ENCODE assay signal across 8 mouse cellular contexts in the genomic region with DNA sequence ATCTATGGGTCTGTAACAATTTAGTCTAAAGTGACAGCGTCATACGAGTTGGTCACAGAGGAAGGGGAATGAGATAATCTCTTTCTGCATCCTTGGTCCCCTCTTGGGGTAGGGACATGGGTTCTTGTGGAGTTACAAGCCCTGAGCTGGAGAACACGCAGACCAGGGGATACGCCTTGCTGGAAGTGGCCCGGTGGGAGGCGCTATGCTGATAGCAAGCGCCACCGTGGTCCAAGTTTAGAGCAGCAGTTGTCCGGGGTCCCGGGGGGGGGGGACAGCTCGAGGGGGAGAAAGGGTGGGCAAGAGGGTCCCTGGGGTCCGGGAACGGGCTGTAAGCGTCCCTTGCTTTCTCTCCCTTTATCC. TPM values are rescaled to one million over a fixed set of nuclear protein-coding genes. Genes with fewer than 3 reads are reported as not detected.
DNase-seq lines count a peak whose midpoint lies in the region; ATAC-seq and TF ChIP-seq lines count a peak whose summit lies in the region.

No protein-coding gene starts in this region.

- CTCF ChIA-PET in Patski (lab: Charles Lee), result interaction anchor here (1.0 to 1.2 kb wide), 5 partner anchors 14 to 68 kb away, joined by 3 to 5 read pairs (median 3); no protein-coding TSS in a partner anchor

- no peak for TF ChIP-seq POLR2A in liver, adult 2 months (IDR thresholded peaks at IDR 0.05; ENCODE audit: extremely low read depth, insufficient read depth, low read length)

- H3K9me3 ChIP-seq in embryonic facial prominence, embryonic 15.5 days (replicated peaks), result no peaks in the 10 kb centered on the region
- no peaks in the 10 kb centered on the region for H3K9me3 ChIP-seq in hindbrain, embryonic 13.5 days
- no peaks in the 10 kb centered on the region for H3K9me3 ChIP-seq in neural tube, embryonic 12.5 days

- TF ChIP-seq CTCF in Patski (IDR thresholded peaks at IDR 0.05), result no peak
- TF ChIP-seq CTCF in liver, adult 2 months (IDR thresholded peaks at IDR 0.05; ENCODE audit: low read depth, low read length), result peak; percentile 28; the same call in 1 of the 2 replicates

- no peak for DNase-seq in frontal cortex, postnatal 10 days (ENCODE audit: low spot score in 2 of 2)
- DNase-seq in Patski (ENCODE audit: low read depth, low spot score), result no peak
- DNase-seq in liver, adult 2 months (ENCODE audit: extremely low read depth, low read depth, low spot score), result no peak
- DNase-seq in c-Kit-positive CD71-positive TER-119-positive erythroid progenitor cells, embryonic 14.5 days (ENCODE audit: low spot score), result no peak

- in situ Hi-C loops in Patski (cut with MboI; ENCODE audit: low pct_unique_long_range_greater_than_20kb), result loop anchor here (5.0 kb wide), 1 partner anchor 60 kb away; no protein-coding TSS in a partner anchor

- H3K79me2 ChIP-seq in liver, adult 2 months (ENCODE audit: control insufficient read depth, insufficient read depth, low read length), result no peaks in the 10 kb centered on the region

- peak overlapping the region; percentile 80 for H3K9ac ChIP-seq in embryonic facial prominence, embryonic 15.5 days
- H3K9ac ChIP-seq in hindbrain, embryonic 13.5 days, result peak overlapping the region; percentile 86
- peak overlapping the region; percentile 72; the same call in 1 of the 2 replicates for H3K9ac ChIP-seq in liver, adult 2 months (ENCODE audit: low read depth, low read length)
- peak overlapping the region; percentile 90 for H3K9ac ChIP-seq in neural tube, embryonic 12.5 days

- peak overlapping the region; percentile 92 for H3K27ac ChIP-seq in embryonic facial prominence, embryonic 15.5 days (replicated peaks)
- H3K27ac ChIP-seq in hindbrain, embryonic 13.5 days, result peak overlapping the region; percentile 91
- no peak overlapping the region for H3K27ac ChIP-seq in liver, adult 2 months (replicated peaks; ENCODE audit: insufficient read depth, low read depth, low read length)
- peak overlapping the region; percentile 88 for H3K27ac ChIP-seq in neural tube, embryonic 12.5 days

- peak overlapping the region; percentile 81 for H3K4me3 ChIP-seq in embryonic facial prominence, embryonic 15.5 days (replicated peaks)
- H3K4me3 ChIP-seq in hindbrain, embryonic 13.5 days, result peak overlapping the region; percentile 81
- peak overlapping the region; percentile 69; the same call in 1 of the 2 replicates for H3K4me3 ChIP-seq in liver, adult 2 months (ENCODE audit: insufficient read depth, low read depth, low read length)
- peak overlapping the region; percentile 80 for H3K4me3 ChIP-seq in neural tube, embryonic 12.5 days

- no peaks in the 10 kb centered on the region for H3K27me3 ChIP-seq in Patski
- no peaks in the 10 kb centered on the region for H3K27me3 ChIP-seq in embryonic facial prominence, embryonic 15.5 days
- H3K27me3 ChIP-seq in hindbrain, embryonic 13.5 days, result 0 out of 2 replicates have a peak, but pooled peaks cover 7% of the 10 kb centered on the region
- H3K27me3 ChIP-seq in liver, adult 2 months (ENCODE audit: control insufficient read depth, insufficient read depth, low read length), result 0 out of 2 replicates have a peak, but pooled peaks cover 4% of the 10 kb centered on the region
- no peaks in the 10 kb centered on the region for H3K27me3 ChIP-seq in neural tube, embryonic 12.5 days (replicated peaks)

- WGBS in embryonic facial prominence, embryonic 15.5 days, result 1% methylated on average over 11 of the region's 14 CpGs
- WGBS in hindbrain, embryonic 13.5 days, result 1% methylated on average over 13 of the region's 14 CpGs
- 6% methylated on average over 14 of the region's 14 CpGs for WGBS in liver, adult 2 months
- WGBS in neural tube, embryonic 12.5 days, result 3% methylated on average over 13 of the region's 14 CpGs

- peak; percentile 50; the same call in 1 of the 2 replicates for ATAC-seq in frontal cortex, adult (ENCODE audit: low TSS enrichment)
- ATAC-seq in Patski, result peak; percentile 9
- ATAC-seq in embryonic facial prominence, embryonic 15.5 days (ENCODE audit: insufficient number of reproducible peaks, low FRiP score, low TSS enrichment, low read depth), result peak; percentile 67
- peak; percentile 67 for ATAC-seq in hindbrain, embryonic 13.5 days (ENCODE audit: low FRiP score)
- peak; percentile 57 for ATAC-seq in neural tube, embryonic 12.5 days (ENCODE audit: low FRiP score, low read depth)

- POLR2A ChIA-PET in Patski (lab: Charles Lee), result no interaction called here

- no peaks in the 10 kb centered on the region for H3K36me3 ChIP-seq in embryonic facial prominence, embryonic 15.5 days
- no peaks in the 10 kb centered on the region for H3K36me3 ChIP-seq in hindbrain, embryonic 13.5 days
- H3K36me3 ChIP-seq in liver, adult 2 months (ENCODE audit: control insufficient read depth, insufficient read depth, low read length), result no peaks in the 10 kb centered on the region
- no peaks in the 10 kb centered on the region for H3K36me3 ChIP-seq in neural tube, embryonic 12.5 days

- 0 out of 2 replicates have a peak, but pooled peaks cover 18% of the 10 kb centered on the region for H3K4me1 ChIP-seq in embryonic facial prominence, embryonic 15.5 days
- H3K4me1 ChIP-seq in hindbrain, embryonic 13.5 days (replicated peaks), result peaks cover 37% of the 10 kb centered on the region
- no peaks in the 10 kb centered on the region for H3K4me1 ChIP-seq in liver, adult 2 months (ENCODE audit: control insufficient read depth, insufficient read depth, low read length)
- H3K4me1 ChIP-seq in neural tube, embryonic 12.5 days, result peaks cover 26% of the 10 kb centered on the region

- peak overlapping the region; percentile 76 for H3K4me2 ChIP-seq in embryonic facial prominence, embryonic 15.5 days (replicated peaks)
- H3K4me2 ChIP-seq in hindbrain, embryonic 13.5 days, result peak overlapping the region; percentile 69
- H3K4me2 ChIP-seq in neural tube, embryonic 12.5 days (replicated peaks), result peak overlapping the region; percentile 72

RNA-seq across cellular contexts. Expression of a gene that starts 51.7 kb away (rescaled TPM):
- polyA plus RNA-seq in Patski (2021), result 56.9 TPM
- polyA plus RNA-seq in embryonic facial prominence, embryonic 15.5 days (2015; fragmentation: Nextera tagmentation; extraction: Ambion mirVana), result 58.2 and 64.7 TPM in 2 replicates
- 58.7 and 61.9 TPM in 2 replicates for polyA plus RNA-seq in hindbrain, embryonic 13.5 days (2015; fragmentation: Nextera tagmentation; extraction: Ambion mirVana)
- 2.6 and 2.9 TPM in 2 replicates for total RNA-seq in liver, adult 2 months (2014; rRNA removed)
- polyA plus RNA-seq in liver, adult 2 months (2012; rRNA removed), result 1.3 and 2.0 TPM in 2 replicates
- 108 and 122 TPM in 2 replicates for polyA plus RNA-seq in neural tube, embryonic 12.5 days (2016; fragmentation: Nextera tagmentation; extraction: Ambion mirVana)

Comparison
In these comparisons a context has a peak if more than half of its experiments do, and no peak if none do; other contexts are left out.
1. ATAC-seq: peak in every context shown above with its lines; median percentile 67 in embryonic facial prominence, embryonic 15.5 days; 67 in hindbrain, embryonic 13.5 days; 57 in neural tube, embryonic 12.5 days; 50 in frontal cortex, adult; 9 in Patski.
2. RNA of a gene that starts 51.7 kb away (polyA plus RNA-seq): 108 to 122 TPM in neural tube, embryonic 12.5 days, 58.2 to 64.7 TPM in embryonic facial prominence, embryonic 15.5 days, 58.7 to 61.9 TPM in hindbrain, embryonic 13.5 days and 56.9 TPM in Patski (single experiment); 1.3 to 2.0 TPM in liver, adult 2 months; every median in the first group is over 10 times any median in the second.
3. Peak in every context shown above with its lines, with median percentiles within 50 percentile points of each other: H3K4me2 ChIP-seq, H3K4me3 ChIP-seq and H3K9ac ChIP-seq.